Mouse (Mus musculus) embryonic facial prominence, embryonic 13.5 days (tissue): ENCODE results near the gene Zfp560. TPM values are rescaled to one million over a fixed set of nuclear protein-coding genes. Genes with fewer than 3 reads are reported as not detected.

ENCODE experiments used
- polyA plus RNA-seq: library from polyadenylated mRNA; unstranded; fragments of >200 nt; fragmentation: Nextera tagmentation; extraction: Ambion mirVana; gene quantifications from 2 replicates; pipeline ENCODE4 v1.2.1, GENCODE M21; 2015

The Zfp560 gene
- polyA plus RNA-seq, 1 experiment from 2014 or later, result 37.6 TPM

Other genes starting within 250 kb of the Zfp560 start
- not detected in 2 replicates for gene Olfr870, start 211.1 kb downstream of the Zfp560 start, polyA plus RNA-seq
- not detected in 2 replicates for gene Olfr871, start 173.0 kb downstream of the Zfp560 start, polyA plus RNA-seq
- not detected in 2 replicates for gene Olfr872, start 148.1 kb downstream of the Zfp560 start, polyA plus RNA-seq
- gene Olfr39, start 102.8 kb downstream of the Zfp560 start, polyA plus RNA-seq, result not detected in 2 replicates
- gene Olfr873, start 86.6 kb downstream of the Zfp560 start, polyA plus RNA-seq, result 0.10 TPM in 1 of 2 replicates, not detected in the other
- gene Olfr18, start 49.1 kb downstream of the Zfp560 start, polyA plus RNA-seq, result not detected in 2 replicates
- 18.2 and 18.7 TPM in 2 replicates for gene Zfp26, start 75.0 kb upstream of the Zfp560 start, polyA plus RNA-seq
- 23.5 and 23.9 TPM in 2 replicates for gene Zfp426, start 107.6 kb upstream of the Zfp560 start, polyA plus RNA-seq
- 148 and 158 TPM in 2 replicates for gene Zfp266, start 136.2 kb upstream of the Zfp560 start, polyA plus RNA-seq
- 27.1 and 31.2 TPM in 2 replicates for gene Zfp846, start 196.1 kb upstream of the Zfp560 start, polyA plus RNA-seq